Mouse (Mus musculus): ENCODE measurements around the gene Spag9.

Gene Spag9

GRCm38 (mm10) chr11:93995720-93996305 lies at the start of gene Spag9:
TSS of gene Spag9 (plus strand) at chr11:93996091.
- peak; percentile 92 for DNase-seq (ENCODE audit: low read depth)

GRCm38 (mm10) chr11:93948887-93949567 lies 46.9 kb upstream of the Spag9 start:
- no peak for DNase-seq (ENCODE audit: low read depth)

DNA sequence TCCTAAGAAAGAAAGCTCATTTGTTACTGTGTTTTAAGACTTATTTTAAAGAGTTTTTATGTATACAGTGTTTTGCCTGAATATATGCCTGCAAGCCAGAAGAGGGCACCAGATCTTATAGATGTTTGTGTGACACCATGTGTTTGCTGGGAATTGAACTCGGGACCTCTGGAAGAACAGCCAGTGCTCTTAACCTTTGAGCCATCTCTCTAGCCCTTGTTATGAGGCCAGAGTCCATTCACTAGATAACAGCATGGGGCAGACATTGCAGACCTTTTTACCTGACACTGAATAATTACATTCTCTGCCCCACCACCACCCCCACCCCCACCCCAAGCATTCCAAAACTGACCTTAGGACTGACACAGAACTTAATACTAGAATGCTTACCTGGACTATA lies 45.8 kb upstream of the Spag9 start:
- no peak for DNase-seq (ENCODE audit: low read depth)

- DNase-seq (ENCODE audit: low read depth) = no peak
These were observed 43.5 kb upstream of the Spag9 start for GRCm38 (mm10) chr11:93952376-93952775.

- DNase-seq (ENCODE audit: low read depth) = no peak
These were observed 41.1 kb upstream of the Spag9 start for GRCm38 (mm10) chr11:93954738-93955255.

DNA sequence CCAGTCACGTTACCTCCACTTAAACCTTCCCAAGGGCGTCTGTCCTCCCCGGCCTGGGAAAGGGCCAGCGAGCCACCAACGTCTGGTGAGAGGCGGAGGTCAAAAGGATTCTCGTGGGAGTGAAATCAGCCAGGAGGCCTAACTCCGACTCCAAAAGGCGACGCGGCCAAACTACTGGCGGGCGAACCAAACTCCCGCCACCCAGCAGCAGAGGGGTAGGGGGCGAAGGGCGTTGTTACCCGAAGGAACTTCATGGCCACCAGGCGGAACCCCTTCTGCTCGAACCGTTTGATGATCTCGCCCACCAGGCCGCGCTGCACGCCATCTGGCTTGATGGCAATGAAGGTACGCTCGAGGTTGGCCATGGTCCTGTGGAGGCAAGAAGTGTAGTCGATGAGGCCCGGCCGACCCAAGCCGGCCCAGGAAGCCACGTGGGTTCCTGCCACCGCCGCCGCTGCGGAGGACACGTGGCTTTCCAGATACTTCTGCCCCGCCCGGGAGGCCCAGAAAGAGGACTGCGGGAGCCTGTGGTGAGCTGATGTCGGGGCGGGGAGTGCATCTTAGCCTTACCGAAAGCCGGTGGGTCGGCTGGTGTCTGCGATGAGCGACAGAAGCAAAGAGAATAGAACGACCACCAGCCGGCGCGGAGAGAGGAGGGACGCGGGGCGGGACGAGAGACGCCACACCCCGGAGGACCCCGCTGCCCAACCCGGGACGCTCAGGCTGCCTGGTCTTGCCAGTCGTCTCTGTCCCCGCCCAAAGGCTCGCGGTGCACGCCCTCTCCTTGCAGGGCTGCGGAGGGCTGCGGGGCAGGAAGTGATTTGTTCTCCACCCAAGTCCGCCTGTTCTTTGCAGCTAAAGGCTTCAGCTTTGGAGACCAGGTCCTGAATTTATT lies 40.4 kb upstream of the Spag9 start:
- peak; percentile 86 for DNase-seq (ENCODE audit: low read depth)

DNA sequence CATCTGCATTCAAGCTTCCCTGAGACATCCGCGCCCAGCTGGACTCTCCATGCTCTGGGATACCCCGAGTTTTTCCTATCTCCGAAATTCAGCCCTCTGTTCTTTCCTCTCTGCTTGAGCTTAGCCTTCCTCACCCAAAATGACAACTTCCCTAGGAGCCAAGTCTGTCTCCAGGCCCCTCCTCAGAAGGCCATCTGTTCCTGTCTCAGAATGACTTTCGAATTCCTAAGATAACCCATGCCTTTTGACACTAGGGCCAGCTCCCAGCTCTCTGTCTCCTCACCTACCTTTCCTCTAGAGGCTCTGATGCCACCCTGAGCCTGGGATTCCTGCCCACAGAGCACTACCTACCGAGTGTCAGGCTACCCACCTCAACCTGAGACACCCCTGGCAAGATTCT lies 39.7 kb upstream of the Spag9 start, which contains the start of gene Nme2:
Nme2 (minus strand) TSS at position 101 of the 400 bp plus-strand sequence.
- no peak for DNase-seq (ENCODE audit: low read depth)

DNA sequence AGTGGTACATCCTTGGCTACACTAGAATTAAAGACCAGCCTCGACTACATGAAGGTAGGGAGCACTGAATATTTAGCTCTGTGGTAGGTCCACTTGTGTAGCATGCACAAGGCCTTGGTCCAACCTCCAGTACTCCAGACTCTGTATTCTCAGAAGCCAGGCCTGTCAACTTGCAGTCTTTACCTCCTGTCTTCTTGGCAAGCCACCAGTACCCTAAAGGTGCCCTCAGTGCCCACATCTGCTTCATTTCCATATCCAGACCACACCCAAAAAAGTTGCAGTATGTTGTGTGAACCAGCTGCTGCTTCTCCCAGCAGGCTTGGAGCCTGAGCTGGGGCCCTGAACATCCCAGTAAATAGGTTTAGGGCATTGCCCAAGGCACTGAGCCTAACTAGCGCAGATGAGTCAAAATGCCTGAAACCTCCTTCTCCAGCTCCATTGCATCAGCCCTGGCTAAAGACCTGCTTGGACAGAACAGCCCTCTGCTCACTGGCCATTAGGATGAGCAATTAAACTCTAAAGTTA lies 38.8 kb upstream of the Spag9 start:
- no peak for DNase-seq (ENCODE audit: low read depth)

DNA sequence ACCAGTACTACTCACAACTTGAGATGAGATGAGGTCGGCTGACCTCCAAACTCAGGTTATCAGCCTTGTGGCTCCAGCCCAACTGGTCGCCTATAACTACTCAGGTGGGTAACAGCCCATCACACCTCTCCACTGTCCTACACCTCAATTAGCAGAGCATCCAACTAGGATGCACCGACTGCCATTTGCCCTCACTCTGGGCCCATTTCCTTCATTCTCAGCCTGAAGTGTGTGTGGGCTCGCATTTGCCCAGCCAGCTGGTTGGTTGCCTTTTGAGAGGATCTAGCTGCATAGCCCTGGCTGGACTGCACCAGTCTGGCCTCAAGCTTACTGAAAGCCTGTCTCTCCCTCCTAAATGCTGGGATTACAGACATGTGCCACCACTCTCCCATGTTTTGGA lies 38.1 kb upstream of the Spag9 start:
- no peak for DNase-seq (ENCODE audit: low read depth)

- DNase-seq (ENCODE audit: low read depth) = no peak
These were observed 34.4 kb upstream of the Spag9 start for GRCm38 (mm10) chr11:93961482-93961881.

DNA sequence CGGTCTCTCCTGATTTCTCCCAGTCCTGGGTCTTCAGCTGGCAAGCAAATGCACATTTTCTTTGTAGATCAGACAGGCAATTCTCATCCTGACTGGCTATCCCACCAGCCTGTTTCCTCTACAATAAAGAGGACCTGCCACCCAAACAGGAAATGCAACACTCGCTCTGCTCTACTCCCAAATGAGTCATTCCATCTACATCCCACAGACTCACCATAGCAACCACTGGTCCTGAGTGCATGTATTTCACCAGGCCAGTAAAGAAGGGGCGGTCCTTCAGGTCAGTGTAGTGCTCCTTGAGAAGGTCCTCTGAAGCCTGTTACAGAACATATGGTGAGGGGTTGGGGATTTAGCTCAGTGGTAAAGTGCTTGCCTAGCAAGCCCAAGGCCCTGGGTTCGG lies 32.9 kb upstream of the Spag9 start:
- DNase-seq (ENCODE audit: low read depth) = no peak

DNA sequence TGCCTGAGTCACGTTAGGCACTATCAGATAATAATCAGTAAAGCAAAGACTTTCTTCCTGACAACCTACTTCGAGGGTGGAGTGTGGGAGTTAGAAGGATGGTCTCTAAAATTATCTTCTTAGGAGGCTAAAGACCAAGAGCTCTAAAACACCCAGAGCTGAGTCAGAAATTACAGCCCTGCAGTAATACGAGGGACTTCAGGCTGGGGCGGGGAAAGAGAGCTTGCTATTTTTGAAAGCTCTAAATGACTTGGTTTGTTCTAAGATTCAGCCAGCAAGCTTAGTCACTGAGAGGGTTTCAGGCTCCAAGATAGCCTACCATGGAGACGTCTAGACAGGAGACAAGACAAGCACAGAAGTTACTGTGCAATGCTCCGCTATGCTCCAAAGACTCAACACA lies 30.5 kb upstream of the Spag9 start:
- no peak for DNase-seq (ENCODE audit: low read depth)

GRCm38 (mm10) chr11:93967381-93967780 lies 28.5 kb upstream of the Spag9 start:
- no peak for DNase-seq (ENCODE audit: low read depth)

GRCm38 (mm10) chr11:93968005-93968847 lies 27.7 kb upstream of the Spag9 start, which contains the start of the genes Gm20390 and Nme1:
TSS of gene Gm20390 (minus strand) at chr11:93968293.
TSS of gene Nme1 (minus strand) at chr11:93968521.
- DNase-seq (ENCODE audit: low read depth) = peak; percentile 99

- no peak for DNase-seq (ENCODE audit: low read depth)
These were observed 27.1 kb upstream of the Spag9 start for GRCm38 (mm10) chr11:93968848-93969128.

DNA sequence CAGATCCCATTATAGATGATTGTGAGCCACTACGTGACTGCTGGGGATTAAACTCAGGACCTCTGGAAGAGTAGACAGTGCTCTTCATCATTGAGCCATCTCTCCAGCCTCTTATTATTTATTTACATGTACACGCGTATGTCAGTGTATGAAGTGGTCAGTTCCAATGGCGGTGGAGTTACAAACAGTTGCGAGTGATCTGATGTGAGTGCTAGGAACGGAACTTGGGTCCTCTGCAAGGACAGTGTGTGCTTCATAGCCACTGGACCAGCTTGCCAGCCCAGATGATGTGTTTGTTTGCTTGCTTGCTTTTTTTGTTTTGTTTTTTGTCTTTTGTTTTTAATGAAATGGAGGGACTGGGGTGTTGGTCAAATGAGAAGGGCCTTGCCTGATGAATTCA lies 26.7 kb upstream of the Spag9 start:
- DNase-seq (ENCODE audit: low read depth) = no peak

GRCm38 (mm10) chr11:93969799-93970198 lies 26.1 kb upstream of the Spag9 start:
- no peak for DNase-seq (ENCODE audit: low read depth)

DNA sequence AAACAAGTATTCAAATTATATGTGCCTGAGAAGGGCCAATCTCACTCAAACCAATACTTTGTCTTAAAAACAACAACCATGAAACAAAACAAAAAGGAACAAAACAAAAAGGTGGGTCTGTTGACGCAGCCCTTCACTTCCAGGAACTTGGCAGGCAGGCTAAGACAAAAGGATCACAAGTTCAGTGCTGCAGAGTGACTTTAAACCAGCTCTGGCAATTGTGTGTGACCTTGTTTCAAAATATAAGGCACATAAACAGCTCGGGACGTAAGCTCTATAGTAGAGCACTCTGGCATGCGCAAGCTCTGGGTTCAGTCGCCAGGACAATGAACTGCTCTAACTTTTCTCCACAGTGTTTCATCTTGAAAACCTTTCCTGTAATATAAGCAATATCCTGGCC lies 22.9 kb upstream of the Spag9 start:
- DNase-seq (ENCODE audit: low read depth) = no peak

GRCm38 (mm10) chr11:93979502-93980049 lies 16.3 kb upstream of the Spag9 start:
- no peak for DNase-seq (ENCODE audit: low read depth)

DNA sequence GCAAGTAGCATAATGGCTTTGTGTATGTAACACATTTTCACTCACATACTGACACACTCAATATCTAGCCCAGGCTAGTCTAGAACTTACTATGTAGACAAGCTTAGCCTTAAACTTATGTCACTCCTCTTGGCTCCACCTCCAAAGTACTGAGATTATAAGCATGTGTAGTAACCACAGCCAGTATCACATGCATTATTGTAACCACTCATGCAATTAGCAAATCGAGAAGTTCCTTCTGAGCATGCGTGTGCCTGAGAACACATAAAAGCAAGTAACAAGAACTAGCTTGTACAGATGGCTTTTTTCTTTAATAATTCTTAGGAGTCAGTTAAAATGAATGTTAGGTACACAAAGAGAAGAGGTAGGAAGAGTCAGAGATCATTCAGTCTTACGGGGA lies 11.3 kb upstream of the Spag9 start:
- DNase-seq (ENCODE audit: low read depth) = no peak

DNA sequence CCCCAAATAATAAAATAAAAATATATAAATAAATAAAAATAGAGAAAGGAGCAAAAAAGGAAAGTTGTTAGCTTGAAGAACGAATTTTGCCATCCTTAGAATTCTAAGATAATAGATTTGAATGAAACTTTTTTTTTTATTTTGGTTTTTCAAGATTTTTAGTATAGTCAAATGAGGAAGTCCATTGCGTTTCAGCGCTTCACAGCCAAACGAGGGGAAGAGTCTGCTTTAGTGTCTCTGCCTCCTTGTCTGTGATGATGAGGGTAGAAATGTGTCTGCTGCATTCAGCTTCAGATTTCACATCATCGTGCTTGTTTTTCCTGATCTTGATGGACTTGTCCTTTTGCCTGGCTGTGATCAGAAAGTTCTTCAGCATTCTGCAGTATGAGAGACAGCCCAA lies 10.6 kb upstream of the Spag9 start:
- DNase-seq (ENCODE audit: low read depth) = no peak

Measured in c-Kit-positive CD71-negative TER-119-negative erythroid progenitor cells, embryonic 14.5 days (primary cell).